Mouse (Mus musculus) megakaryocyte, adult 5-6 weeks (primary cell): Measurements from ENCODE around the gene Dnajb3. TPM values are rescaled to one million over a fixed set of nuclear protein-coding genes. Genes with fewer than 3 reads are reported as not detected.
"Not testable (repeated sequence)": the region's sequence is repeated elsewhere in the genome, so short reads cannot be mapped to it uniquely, and the experiment has no call there.

Experiments used
- ATAC-seq: 2 replicates; pipeline ENCODE4 v1.8.0; 2016; ENCODE audit warnings: mild to moderate bottlenecking, inconsistent platforms; ENCODE audit not compliant: poor library complexity, severe bottlenecking
- total RNA-seq, 2 experiments: library from RNA; stranded (forward) in 1 of 2; stranded (reverse) in 1 of 2; fragments of 153-499, 151-499 nt in 1 of 2; fragments of 221-1000, 200-1000 nt in 1 of 2; gene quantifications; 2 replicates each; pipeline versions ENCODE4 v1.2.3 to v1.2.4; 2015 to 2017

The Dnajb3 gene
- total RNA-seq, 2 experiments from 2014 or later = not detected

GRCm38 (mm10) chr1:88232664-88233380 is 27.2 kb upstream of the Dnajb3 start:
- no peak for ATAC-seq

- no peak for ATAC-seq
Observed at GRCm38 (mm10) chr1:88231803-88232499, 26.4 kb upstream of the Dnajb3 start.

GRCm38 (mm10) chr1:88230981-88231802 is 25.6 kb upstream of the Dnajb3 start:
- no peak for ATAC-seq

GRCm38 (mm10) chr1:88230421-88230820 is 24.8 kb upstream of the Dnajb3 start:
- no peak for ATAC-seq

GRCm38 (mm10) chr1:88229986-88230385 is 24.4 kb upstream of the Dnajb3 start:
- ATAC-seq = no peak

- ATAC-seq = no peak
Observed at GRCm38 (mm10) chr1:88229566-88229965, 24.0 kb upstream of the Dnajb3 start.

GRCm38 (mm10) chr1:88228121-88228520 is 22.5 kb upstream of the Dnajb3 start:
- no peak for ATAC-seq

GRCm38 (mm10) chr1:88227482-88227881 is 21.9 kb upstream of the Dnajb3 start:
- ATAC-seq = peak; percentile 36

GRCm38 (mm10) chr1:88226670-88227379 is 21.2 kb upstream of the Dnajb3 start, which contains the start of gene Mroh2a:
Gene Mroh2a, plus strand, starts transcription at chr1:88226986.
- ATAC-seq = peak; percentile 65

GRCm38 (mm10) chr1:88225741-88226140 is 20.2 kb upstream of the Dnajb3 start:
- ATAC-seq = no peak

- not testable (repeated sequence) for ATAC-seq
Observed at GRCm38 (mm10) chr1:88225301-88225700, 19.7 kb upstream of the Dnajb3 start.

GRCm38 (mm10) chr1:88224029-88224776 is 18.6 kb upstream of the Dnajb3 start:
- ATAC-seq = no peak

- no peak for ATAC-seq
Observed at GRCm38 (mm10) chr1:88223591-88223990, 18.0 kb upstream of the Dnajb3 start.

- ATAC-seq = not testable (repeated sequence)
Observed at GRCm38 (mm10) chr1:88223011-88223515, 17.5 kb upstream of the Dnajb3 start.

GRCm38 (mm10) chr1:88222216-88222615 is 16.6 kb upstream of the Dnajb3 start:
- no peak for ATAC-seq

- ATAC-seq = no peak
Observed at GRCm38 (mm10) chr1:88220336-88220735, 14.8 kb upstream of the Dnajb3 start.

GRCm38 (mm10) chr1:88219054-88219453 is 13.5 kb upstream of the Dnajb3 start:
- no peak for ATAC-seq

GRCm38 (mm10) chr1:88218591-88218990 is 13.0 kb upstream of the Dnajb3 start:
- ATAC-seq = no peak

GRCm38 (mm10) chr1:88218051-88218450 is 12.5 kb upstream of the Dnajb3 start:
- no peak for ATAC-seq

GRCm38 (mm10) chr1:88217576-88217975 is 12.0 kb upstream of the Dnajb3 start:
- no peak for ATAC-seq
